Mouse (Mus musculus) forebrain, embryonic 14.5 days (tissue): ENCODE data around the gene Zcchc2. TPM values are rescaled to one million over a fixed set of nuclear protein-coding genes. Genes with fewer than 3 reads are reported as not detected.

Experiments used
- ATAC-seq: fragments of 200-750 bp; cut with Nextera tagmentation; 2 replicates; pipeline ENCODE4 v1.8.0; 2017; ENCODE audit warnings: mild to moderate bottlenecking, moderate library complexity
- DNase-seq: peaks from one replicate; pipeline ENCODE4 v3.0.0-alpha.2; 2015; ENCODE audit warnings: low spot score
- H3K27ac ChIP-seq: fragments of 300-500 bp; sonication (generic); 2 replicates; pipeline ENCODE4 v1.5.1; 2014; ENCODE audit warnings: low read depth, mild to moderate bottlenecking, control low read depth, low read length, moderate library complexity
- H3K27me3 ChIP-seq: fragments of 300-500 bp; sonication (generic); replicated peaks from 2 replicates; pipeline ENCODE4 v1.6.1; 2014; ENCODE audit warnings: low read length, control low read depth, mixed read lengths; ENCODE audit not compliant: control insufficient read depth, insufficient read depth
- H3K36me3 ChIP-seq: fragments of 300-500 bp; sonication (generic); 2 replicates; pipeline ENCODE4 v1.6.1; 2014; ENCODE audit warnings: low read length, control low read depth; ENCODE audit not compliant: control insufficient read depth, insufficient read depth
- H3K4me1 ChIP-seq: fragments of 300-500 bp; sonication (generic); 2 replicates; pipeline ENCODE4 v1.6.1; 2014; ENCODE audit warnings: antibody characterized with exemption, low read length, control low read depth; ENCODE audit not compliant: control insufficient read depth, insufficient read depth
- H3K4me2 ChIP-seq: fragments of 300-500 bp; sonication (generic); 2 replicates; pipeline ENCODE4 v1.6.1; 2014; ENCODE audit warnings: mild to moderate bottlenecking, control low read depth, low read length
- H3K4me3 ChIP-seq: fragments of 300-500 bp; sonication (generic); 2 replicates; pipeline ENCODE4 v1.5.1; 2014; ENCODE audit warnings: low read depth, low read length, control low read depth
- H3K9ac ChIP-seq: fragments of 300-500 bp; sonication (generic); 2 replicates; pipeline ENCODE4 v1.6.1; 2014; ENCODE audit warnings: mild to moderate bottlenecking, low read length, control low read depth, moderate library complexity
- H3K9me3 ChIP-seq: fragments of 300-500 bp; sonication (generic); replicated peaks from 2 replicates; pipeline ENCODE4 v1.6.1; 2016; ENCODE audit warnings: low read length, control low read depth, mixed read lengths; ENCODE audit not compliant: control insufficient read depth
- WGBS: fragments of 180-500 bp; shearing (Covaris S2); extraction: QIAGEN DNeasy Blood & Tissue Kit; methylation state at CpG from one replicate; pipeline ENCODE4 v1.1.7; 2014; 5-methylcytosine and 5-hydroxymethylcytosine counted together
- polyA plus RNA-seq: library from polyadenylated mRNA; unstranded; fragments of >200 nt; fragmentation: Nextera tagmentation; extraction: Ambion mirVana; gene quantifications from 2 replicates; pipeline ENCODE4 v1.2.1, GENCODE M21; 2014

The Zcchc2 gene
- polyA plus RNA-seq, 1 experiment from 2014 or later: 1.7 TPM

GRCm38 (mm10) chr1:105962084-105962818 is 28.0 kb upstream of the Zcchc2 start:
- H3K4me1 ChIP-seq: no peaks in the 10 kb centered on the region
- H3K27me3 ChIP-seq: no peaks in the 10 kb centered on the region
- ATAC-seq (no peak), DNase-seq (no peak)
- H3K9ac ChIP-seq: no peak overlapping the region
- no peak overlapping the region for H3K4me3 ChIP-seq
- no peak overlapping the region for H3K4me2 ChIP-seq
- 64% methylated on average over 7 of the region's 7 CpGs for WGBS
- no peak overlapping the region for H3K27ac ChIP-seq
- no peaks in the 10 kb centered on the region for H3K36me3 ChIP-seq
- H3K9me3 ChIP-seq: no peaks in the 10 kb centered on the region

- no peaks in the 10 kb centered on the region for H3K27me3 ChIP-seq
- H3K4me2 ChIP-seq: no peak overlapping the region
- no peaks in the 10 kb centered on the region for H3K36me3 ChIP-seq
- H3K9me3 ChIP-seq: no peaks in the 10 kb centered on the region
- DNase-seq: no peak
- no peaks in the 10 kb centered on the region for H3K4me1 ChIP-seq
- WGBS: 92% methylated on average over 9 of the region's 9 CpGs
- ATAC-seq: no peak
- H3K9ac ChIP-seq: no peak overlapping the region
- no peak overlapping the region for H3K4me3 ChIP-seq
- H3K27ac ChIP-seq: no peak overlapping the region
Measured at GRCm38 (mm10) chr1:105962852-105963251, 27.4 kb upstream of the Zcchc2 start.

- H3K9me3 ChIP-seq: no peaks in the 10 kb centered on the region
- no peaks in the 10 kb centered on the region for H3K4me1 ChIP-seq
- no peak overlapping the region for H3K4me2 ChIP-seq
- WGBS: 83% methylated on average over 4 of the region's 4 CpGs
- no peaks in the 10 kb centered on the region for H3K36me3 ChIP-seq
- DNase-seq (no peak), ATAC-seq (no peak)
- H3K4me3 ChIP-seq: no peak overlapping the region
- H3K9ac ChIP-seq: no peak overlapping the region
- H3K27me3 ChIP-seq: no peaks in the 10 kb centered on the region
- no peak overlapping the region for H3K27ac ChIP-seq
Measured at GRCm38 (mm10) chr1:105964514-105964913, 25.7 kb upstream of the Zcchc2 start.

GRCm38 (mm10) chr1:105965189-105965588 is 25.0 kb upstream of the Zcchc2 start:
- no peak overlapping the region for H3K27ac ChIP-seq
- DNase-seq (no peak), ATAC-seq (no peak)
- H3K9ac ChIP-seq: no peak overlapping the region
- no peaks in the 10 kb centered on the region for H3K36me3 ChIP-seq
- H3K4me1 ChIP-seq: no peaks in the 10 kb centered on the region
- H3K4me3 ChIP-seq: no peak overlapping the region
- 87% methylated on average over 5 of the region's 5 CpGs for WGBS
- H3K4me2 ChIP-seq: no peak overlapping the region
- H3K9me3 ChIP-seq: no peaks in the 10 kb centered on the region
- H3K27me3 ChIP-seq: no peaks in the 10 kb centered on the region

- no peak for DNase-seq
- no peaks in the 10 kb centered on the region for H3K27me3 ChIP-seq
- H3K9ac ChIP-seq: no peak overlapping the region
- no peaks in the 10 kb centered on the region for H3K4me1 ChIP-seq
- 81% methylated on average over 10 of the region's 10 CpGs for WGBS
- H3K27ac ChIP-seq: no peak overlapping the region
- no peaks in the 10 kb centered on the region for H3K9me3 ChIP-seq
- no peaks in the 10 kb centered on the region for H3K36me3 ChIP-seq
- no peak for ATAC-seq
- H3K4me2 ChIP-seq: no peak overlapping the region
- no peak overlapping the region for H3K4me3 ChIP-seq
Measured at GRCm38 (mm10) chr1:105971490-105972170, 18.6 kb upstream of the Zcchc2 start.

- Histone ChIP-seq H3K9me3 (no peaks in the 10 kb centered on the region), H3K4me3 (no peak overlapping the region), H3K27me3 (no peaks in the 10 kb centered on the region), H3K36me3 (no peaks in the 10 kb centered on the region), H3K9ac (no peak overlapping the region), H3K4me2 (no peak overlapping the region), H3K4me1 (no peaks in the 10 kb centered on the region), H3K27ac (no peak overlapping the region)
- ATAC-seq: no peak
- WGBS: 84% methylated on average over 2 of the region's 2 CpGs
- DNase-seq: no peak
Measured at GRCm38 (mm10) chr1:105974023-105974422, 16.2 kb upstream of the Zcchc2 start.

- no peak overlapping the region for H3K4me2 ChIP-seq
- no peaks in the 10 kb centered on the region for H3K36me3 ChIP-seq
- no peaks in the 10 kb centered on the region for H3K9me3 ChIP-seq
- H3K27ac ChIP-seq: no peak overlapping the region
- no peaks in the 10 kb centered on the region for H3K27me3 ChIP-seq
- ATAC-seq: no peak
- no peak overlapping the region for H3K9ac ChIP-seq
- H3K4me1 ChIP-seq: no peaks in the 10 kb centered on the region
- H3K4me3 ChIP-seq: no peak overlapping the region
- 96% methylated on average over 7 of the region's 7 CpGs for WGBS
- DNase-seq: no peak
Measured at GRCm38 (mm10) chr1:105977446-105978094, 12.6 kb upstream of the Zcchc2 start.

- 79% methylated on average over 6 of the region's 6 CpGs for WGBS
- DNase-seq: no peak
- Histone ChIP-seq H3K27me3 (no peaks in the 10 kb centered on the region), H3K27ac (no peak overlapping the region), H3K9me3 (no peaks in the 10 kb centered on the region), H3K36me3 (no peaks in the 10 kb centered on the region), H3K4me3 (no peak overlapping the region), H3K9ac (no peak overlapping the region), H3K4me1 (no peaks in the 10 kb centered on the region), H3K4me2 (no peak overlapping the region)
- no peak for ATAC-seq
Measured at GRCm38 (mm10) chr1:105980849-105981610, 9.2 kb upstream of the Zcchc2 start.
